ENCODE assay signal across 8 mouse cellular contexts in genomic region chr16:20715976-20716840, GRCm38 (mm10). TPM values are rescaled to one million over a fixed set of nuclear protein-coding genes. Genes with fewer than 3 reads are reported as not detected.
DNase-seq lines count a peak whose midpoint lies in the region; ATAC-seq lines count a peak whose summit lies in the region.

No protein-coding gene starts in this region.

- H3K4me1 ChIP-seq in hindbrain, embryonic 16.5 days (ENCODE audit: control insufficient read depth, insufficient read depth, low read depth, low read length) = peaks cover 32% of the 10 kb centered on the region

- under 1% methylated on average over 61 of the region's 68 CpGs for WGBS in hindbrain, embryonic 16.5 days

- peak overlapping the region; percentile 83 for H3K4me3 ChIP-seq in hindbrain, embryonic 16.5 days (ENCODE audit: low read length)

- peak; percentile 54 for DNase-seq in T-cell, adult 2 months (ENCODE audit: low spot score)
- DNase-seq in cerebellum, postnatal 36 days = peak; percentile 69 to 75
- peak; percentile 63 for DNase-seq in gastrocnemius, adult 18-20 months (ENCODE audit: low spot score)
- peak; percentile 73 to 88 for DNase-seq in left cerebral cortex, postnatal 10 days (ENCODE audit: extremely low spot score in 1 of 2, low spot score in 2 of 2)
- DNase-seq in right cerebral cortex, postnatal 14 days = peak; percentile 78
- DNase-seq in urinary bladder, postnatal 4 days (ENCODE audit: low spot score in 2 of 2) = peak; percentile 75 to 82

- peak; percentile 85 for ATAC-seq in hindbrain, embryonic 16.5 days
- peak; percentile 31 for ATAC-seq in megakaryocyte, adult 5-6 weeks (ENCODE audit: poor library complexity, severe bottlenecking)

- peak overlapping the region; percentile 94 for H3K27ac ChIP-seq in hindbrain, embryonic 16.5 days (ENCODE audit: low read depth, low read length)

- no peaks in the 10 kb centered on the region for H3K27me3 ChIP-seq in hindbrain, embryonic 16.5 days (replicated peaks; ENCODE audit: control insufficient read depth, insufficient read depth, low read length)

- intact Hi-C loops in left cerebral cortex, postnatal 10 days (cut with DNase I) = no loop called here

- no peaks in the 10 kb centered on the region for H3K9me3 ChIP-seq in hindbrain, embryonic 16.5 days (ENCODE audit: control insufficient read depth, low read length)

- H3K9ac ChIP-seq in hindbrain, embryonic 16.5 days (ENCODE audit: low read depth, low read length) = peak overlapping the region; percentile 87

- H3K36me3 ChIP-seq in hindbrain, embryonic 16.5 days (ENCODE audit: control insufficient read depth, insufficient read depth, low read length) = no peaks in the 10 kb centered on the region; the same call in none of the 2 replicates

- peak overlapping the region; percentile 95 for H3K4me2 ChIP-seq in hindbrain, embryonic 16.5 days (ENCODE audit: low read length)

RNA-seq across cellular contexts. Expression of gene Polr2h, which starts 1.3 kb away (rescaled TPM):
- total RNA-seq in gastrocnemius, adult 18-20 months (2021) = 1 to 10 TPM; 7.8 to 9.5 TPM
- 87.7 and 94.6 TPM in 2 replicates for polyA plus RNA-seq in hindbrain, embryonic 16.5 days (2015; fragmentation: Nextera tagmentation; extraction: Ambion mirVana)
- total RNA-seq in left cerebral cortex, postnatal 10 days (2021) = 10 to 100 TPM; 26.3 to 28.3 TPM
- total RNA-seq in megakaryocyte, adult 5-6 weeks (2015) = 34.7 and 36.7 TPM in 2 replicates
- total RNA-seq in megakaryocyte, adult 5-6 weeks (2017) = 27.8 and 29.2 TPM in 2 replicates

RNA-seq across cellular contexts. Expression of gene Clcn2, which starts 1.3 kb away (rescaled TPM):
- total RNA-seq in gastrocnemius, adult 18-20 months (2021) = 1 to 10 TPM in 1 of 2 experiments, under 1 TPM in 1; 0.64 to 1.1 TPM
- polyA plus RNA-seq in hindbrain, embryonic 16.5 days (2015; fragmentation: Nextera tagmentation; extraction: Ambion mirVana) = 24.9 and 26.8 TPM in 2 replicates
- 10 to 100 TPM; 50.9 to 51.1 TPM for total RNA-seq in left cerebral cortex, postnatal 10 days (2021)
- total RNA-seq in megakaryocyte, adult 5-6 weeks (2015) = 0.49 and 0.84 TPM in 2 replicates
- total RNA-seq in megakaryocyte, adult 5-6 weeks (2017) = 1.3 and 1.4 TPM in 2 replicates

RNA-seq across cellular contexts. Expression of gene Chrd, which starts 16.7 kb away (rescaled TPM):
- 1 to 10 TPM; 2.1 to 3.1 TPM for total RNA-seq in gastrocnemius, adult 18-20 months (2021)
- 7.3 and 7.5 TPM in 2 replicates for polyA plus RNA-seq in hindbrain, embryonic 16.5 days (2015; fragmentation: Nextera tagmentation; extraction: Ambion mirVana)
- 10 to 100 TPM; 18.4 to 21.8 TPM for total RNA-seq in left cerebral cortex, postnatal 10 days (2021)
- total RNA-seq in megakaryocyte, adult 5-6 weeks (2015) = not detected in 2 replicates
- not detected in 2 replicates for total RNA-seq in megakaryocyte, adult 5-6 weeks (2017)

RNA-seq across cellular contexts. Expression of gene Thpo, which starts 18.1 kb away (rescaled TPM):
- 10 to 100 TPM in 1 of 2 experiments, 1 to 10 TPM in 1; 6.2 to 10.4 TPM for total RNA-seq in gastrocnemius, adult 18-20 months (2021)
- polyA plus RNA-seq in hindbrain, embryonic 16.5 days (2015; fragmentation: Nextera tagmentation; extraction: Ambion mirVana) = 0.93 and 1.4 TPM in 2 replicates
- total RNA-seq in left cerebral cortex, postnatal 10 days (2021) = 1 to 10 TPM; 1.4 to 2.0 TPM
- total RNA-seq in megakaryocyte, adult 5-6 weeks (2015) = not detected in 2 replicates
- not detected in 2 replicates for total RNA-seq in megakaryocyte, adult 5-6 weeks (2017)

RNA-seq across cellular contexts. Expression of gene Fam131a, which starts 23.2 kb away (rescaled TPM):
- total RNA-seq in gastrocnemius, adult 18-20 months (2021) = 10 to 100 TPM; 47.5 to 59.9 TPM
- polyA plus RNA-seq in hindbrain, embryonic 16.5 days (2015; fragmentation: Nextera tagmentation; extraction: Ambion mirVana) = 49.6 and 56.7 TPM in 2 replicates
- 100 to 1,000 TPM; 264 to 267 TPM for total RNA-seq in left cerebral cortex, postnatal 10 days (2021)
- 0.09 and 0.33 TPM in 2 replicates for total RNA-seq in megakaryocyte, adult 5-6 weeks (2015)
- 0.16 and 0.55 TPM in 2 replicates for total RNA-seq in megakaryocyte, adult 5-6 weeks (2017)

Comparison
In these comparisons a context has a peak if more than half of its experiments do, and no peak if none do; other contexts are left out.
1. Peak in every context shown above with its lines: DNase-seq, ATAC-seq, H3K4me3 ChIP-seq and H3K27ac ChIP-seq.
2. RNA of gene Clcn2, which starts 1.3 kb away (total RNA-seq): 50.9 to 51.1 TPM in left cerebral cortex, postnatal 10 days; 0.49 to 1.4 TPM in megakaryocyte, adult 5-6 weeks and 0.64 to 1.1 TPM in gastrocnemius, adult 18-20 months; every median in the first group is over 10 times any median in the second.
3. RNA of gene Chrd, which starts 16.7 kb away (total RNA-seq): 18.4 to 21.8 TPM in left cerebral cortex, postnatal 10 days; 2.1 to 3.1 TPM in gastrocnemius, adult 18-20 months and not detected in megakaryocyte, adult 5-6 weeks; every median in the first group is over 4 times any median in the second.